Mouse (Mus musculus) ES-Bruce4 (cell line): ENCODE measurements around the gene Cox8a. TPM values are rescaled to one million over a fixed set of nuclear protein-coding genes. Genes with fewer than 3 reads are reported as not detected.
A peak's percentile ranks its signal among the peaks of the same experiment; 100 is the strongest.

Experiments used
- H3K27ac ChIP-seq: 2 replicates; pipeline ENCODE4 v1.5.1; 2012; ENCODE audit warnings: low read length, inconsistent platforms; ENCODE audit not compliant: insufficient read depth
- H3K27me3 ChIP-seq: 2 replicates; pipeline ENCODE4 v1.6.1; 2012; ENCODE audit warnings: mild to moderate bottlenecking, low read length, inconsistent platforms; ENCODE audit not compliant: control insufficient read depth, poor library complexity, insufficient read depth, severe bottlenecking
- H3K36me3 ChIP-seq: 2 replicates; pipeline ENCODE4 v1.6.1; 2012; ENCODE audit warnings: inconsistent platforms, mild to moderate bottlenecking, low read length, moderate library complexity; ENCODE audit not compliant: control insufficient read depth, poor library complexity, insufficient read depth, severe bottlenecking
- H3K4me1 ChIP-seq: one replicate; pipeline ENCODE4 v1.8.1; 2011; ENCODE audit warnings: low read length; ENCODE audit not compliant: control insufficient read depth, insufficient read depth
- H3K4me3 ChIP-seq: 2 replicates; pipeline ENCODE4 v1.5.1; 2011; ENCODE audit warnings: low read depth, mild to moderate bottlenecking, low read length
- H3K9ac ChIP-seq: 2 replicates; pipeline ENCODE4 v1.6.1; 2012; ENCODE audit warnings: low read depth, mild to moderate bottlenecking, inconsistent platforms; ENCODE audit not compliant: poor library complexity, severe bottlenecking
- H3K9me3 ChIP-seq: replicated peaks from 2 replicates; pipeline ENCODE4 v1.6.1; 2012; ENCODE audit warnings: mild to moderate bottlenecking, low read length, inconsistent platforms; ENCODE audit not compliant: control insufficient read depth, poor library complexity, insufficient read depth, severe bottlenecking
- CTCF ChIP-seq: IDR thresholded peaks from one replicate; pipeline ENCODE4 v1.8.1; 2011; ENCODE audit warnings: low read depth, low read length
- EP300 ChIP-seq: IDR thresholded peaks from 2 replicates; pipeline ENCODE4 v1.6.1; 2011; ENCODE audit warnings: low read depth, low read length; ENCODE audit not compliant: insufficient read depth
- POLR2A ChIP-seq: IDR thresholded peaks from one replicate; pipeline ENCODE4 v1.8.1; 2011; ENCODE audit warnings: low read length; ENCODE audit not compliant: insufficient read depth
- polyA plus RNA-seq: library from polyadenylated mRNA; stranded (reverse); fragments of >200 nt; gene quantifications from 2 replicates; pipeline ENCODE4 v1.2.4, GENCODE M21; 2011; ENCODE audit warnings: low read depth; ENCODE audit not compliant: missing spikeins, insufficient read depth, insufficient read length

The Cox8a gene
- polyA plus RNA-seq, 1 experiment = 584 TPM

DNA sequence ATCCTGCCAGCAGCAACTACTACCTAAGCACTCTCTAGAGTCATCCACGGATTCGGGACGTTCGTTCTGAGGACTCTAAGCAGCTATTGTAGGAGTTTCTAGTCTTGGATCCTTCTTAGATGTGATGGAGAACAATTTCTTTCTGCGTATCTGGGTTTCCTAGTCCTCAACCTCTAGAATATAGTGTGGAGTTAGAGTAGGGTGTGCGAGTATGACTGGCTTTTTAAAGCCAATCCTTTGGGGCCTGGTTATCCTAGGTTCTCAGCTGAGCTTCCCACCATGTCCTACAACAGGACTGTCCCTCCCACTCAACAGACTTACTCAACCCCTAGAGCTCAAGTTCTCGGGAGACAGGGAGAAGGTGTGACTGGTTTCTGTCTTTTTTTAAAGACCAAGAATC lies 12.1 kb downstream of the Cox8a start:
- Histone ChIP-seq H3K4me1 (no peaks in the 10 kb centered on the region), H3K27ac (peak overlapping the region; percentile 60), H3K27me3 (no peaks in the 10 kb centered on the region), H3K9ac (peak overlapping the region; percentile 73), H3K9me3 (no peaks in the 10 kb centered on the region), H3K4me3 (peak overlapping the region; percentile 97), H3K36me3 (peaks cover 30% of the 10 kb centered on the region)
- no peak for TF ChIP-seq EP300
- no peak for TF ChIP-seq POLR2A
- no peak for TF ChIP-seq CTCF

DNA sequence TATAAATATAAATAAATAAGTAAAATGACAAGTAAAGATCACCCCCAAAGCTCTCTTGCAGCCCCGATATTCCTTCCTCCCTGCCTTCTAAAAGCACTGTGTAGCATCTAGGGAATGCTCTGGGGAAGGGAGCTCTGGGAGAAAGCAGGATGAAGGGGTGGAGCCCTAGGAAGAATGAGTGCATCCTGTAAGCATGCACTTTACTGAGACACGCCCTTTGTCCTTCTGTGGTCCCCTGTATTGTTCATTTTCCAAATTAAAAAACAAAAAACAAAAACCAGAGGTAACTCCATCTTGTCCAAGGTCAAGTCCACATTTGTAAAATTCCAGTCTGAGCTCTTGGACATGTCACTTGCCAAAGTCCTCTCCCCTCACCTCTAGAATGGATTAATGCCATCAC lies 12.5 kb downstream of the Cox8a start:
- Histone ChIP-seq H3K9ac (peak overlapping the region; percentile 73), H3K4me3 (peak overlapping the region; percentile 97), H3K9me3 (no peaks in the 10 kb centered on the region), H3K4me1 (no peaks in the 10 kb centered on the region), H3K36me3 (peaks cover 34% of the 10 kb centered on the region), H3K27ac (peak overlapping the region; percentile 60; the same call in 1 of the 2 replicates), H3K27me3 (no peaks in the 10 kb centered on the region)
- no peak for TF ChIP-seq CTCF
- no peak for TF ChIP-seq POLR2A
- no peak for TF ChIP-seq EP300

GRCm38 (mm10) chr19:7200427-7200826 lies 17.0 kb downstream of the Cox8a start:
- peaks cover 4% of the 10 kb centered on the region for H3K4me1 ChIP-seq

GRCm38 (mm10) chr19:7199089-7199488 lies 18.3 kb downstream of the Cox8a start:
- H3K36me3 ChIP-seq = peaks cover 40% of the 10 kb centered on the region

More at GRCm38 (mm10) chr19:7200427-7200826, 17.0 kb downstream of the Cox8a start:
- H3K9me3 ChIP-seq = no peaks in the 10 kb centered on the region
- H3K4me3 ChIP-seq = no peak overlapping the region
- H3K9ac ChIP-seq = no peak overlapping the region
- H3K27me3 ChIP-seq = no peaks in the 10 kb centered on the region
- peaks cover 43% of the 10 kb centered on the region for H3K36me3 ChIP-seq
- no peak overlapping the region for H3K27ac ChIP-seq
- TF ChIP-seq POLR2A = no peak
- no peak for TF ChIP-seq EP300
- TF ChIP-seq CTCF = no peak

GRCm38 (mm10) chr19:7197445-7197844 lies 20.0 kb downstream of the Cox8a start:
- Histone ChIP-seq H3K9me3 (no peaks in the 10 kb centered on the region), H3K27ac (no peak overlapping the region), H3K4me3 (no peak overlapping the region), H3K36me3 (peaks cover 25% of the 10 kb centered on the region), H3K4me1 (peaks cover 4% of the 10 kb centered on the region), H3K27me3 (no peaks in the 10 kb centered on the region), H3K9ac (no peak overlapping the region)
- TF ChIP-seq POLR2A (no peak), CTCF (no peak), EP300 (no peak)

More at GRCm38 (mm10) chr19:7199089-7199488, 18.3 kb downstream of the Cox8a start:
- Histone ChIP-seq H3K4me3 (no peak overlapping the region), H3K4me1 (peaks cover 4% of the 10 kb centered on the region), H3K27ac (no peak overlapping the region), H3K27me3 (no peaks in the 10 kb centered on the region), H3K9me3 (no peaks in the 10 kb centered on the region), H3K9ac (no peak overlapping the region)
- no peak for TF ChIP-seq EP300
- TF ChIP-seq POLR2A = no peak
- no peak for TF ChIP-seq CTCF

- no peak overlapping the region for H3K27ac ChIP-seq
- H3K36me3 ChIP-seq = peaks cover 24% of the 10 kb centered on the region
- H3K4me3 ChIP-seq = no peak overlapping the region
- H3K4me1 ChIP-seq = peaks cover 4% of the 10 kb centered on the region
- H3K9ac ChIP-seq = no peak overlapping the region
- H3K27me3 ChIP-seq = no peaks in the 10 kb centered on the region
- TF ChIP-seq EP300 (0 out of 2 replicates have a peak, but pooled peaks have one; percentile 17), CTCF (no peak)
- no peaks in the 10 kb centered on the region for H3K9me3 ChIP-seq
Measured at GRCm38 (mm10) chr19:7196741-7197270, 20.6 kb downstream of the Cox8a start.
